Mouse (Mus musculus) neural tube, embryonic 13.5 days (tissue): ENCODE measurements at regions not wholly inside any gene's neighbourhood (a gene's known extent, or its start where the extent isn't known, plus 50 kb on each side); places are given as distances from the start of the nearest gene placed in this dataset.
"Not testable (repeated sequence)": the region's sequence is repeated elsewhere in the genome, so short reads cannot be mapped to it uniquely, and the experiment has no call there.

ENCODE experiments used
- ATAC-seq: fragments of 200-750 bp; cut with Nextera tagmentation; 2 replicates; pipeline ENCODE4 v1.8.0; 2017; ENCODE audit warnings: low read depth, mild to moderate bottlenecking, moderate TSS enrichment, moderate library complexity
- H3K27ac ChIP-seq: fragments of 300-500 bp; sonication (generic); replicated peaks from 2 replicates; pipeline ENCODE4 v1.5.1; 2015; ENCODE audit warnings: moderate library complexity, mild to moderate bottlenecking, inconsistent platforms
- H3K27me3 ChIP-seq: fragments of 300-500 bp; sonication (generic); 2 replicates; pipeline ENCODE4 v1.6.1; 2015; ENCODE audit warnings: mild to moderate bottlenecking, inconsistent platforms
- H3K36me3 ChIP-seq: fragments of 300-500 bp; sonication (generic); 2 replicates; pipeline ENCODE4 v1.6.1; 2015; ENCODE audit warnings: mild to moderate bottlenecking, inconsistent platforms
- H3K4me1 ChIP-seq: fragments of 300-500 bp; sonication (generic); replicated peaks from 2 replicates; pipeline ENCODE4 v1.6.1; 2015; ENCODE audit warnings: inconsistent platforms
- H3K4me2 ChIP-seq: fragments of 300-500 bp; sonication (generic); 2 replicates; pipeline ENCODE4 v1.6.1; 2015; ENCODE audit warnings: inconsistent platforms, mild to moderate bottlenecking, moderate library complexity
- H3K4me3 ChIP-seq: fragments of 300-500 bp; sonication (generic); 2 replicates; pipeline ENCODE4 v1.5.1; 2015; ENCODE audit warnings: mild to moderate bottlenecking, inconsistent platforms
- H3K9ac ChIP-seq: fragments of 300-500 bp; sonication (generic); 2 replicates; pipeline ENCODE4 v1.6.1; 2015; ENCODE audit warnings: moderate library complexity, mild to moderate bottlenecking, inconsistent platforms
- H3K9me3 ChIP-seq: fragments of 300-500 bp; sonication (generic); 2 replicates; pipeline ENCODE4 v1.6.1; 2016; ENCODE audit warnings: inconsistent platforms
- WGBS: fragments of 180-500 bp; shearing (Covaris S2); methylation state at CpG from one replicate; pipeline ENCODE4 v1.1.7; 2015; 5-methylcytosine and 5-hydroxymethylcytosine counted together

DNA sequence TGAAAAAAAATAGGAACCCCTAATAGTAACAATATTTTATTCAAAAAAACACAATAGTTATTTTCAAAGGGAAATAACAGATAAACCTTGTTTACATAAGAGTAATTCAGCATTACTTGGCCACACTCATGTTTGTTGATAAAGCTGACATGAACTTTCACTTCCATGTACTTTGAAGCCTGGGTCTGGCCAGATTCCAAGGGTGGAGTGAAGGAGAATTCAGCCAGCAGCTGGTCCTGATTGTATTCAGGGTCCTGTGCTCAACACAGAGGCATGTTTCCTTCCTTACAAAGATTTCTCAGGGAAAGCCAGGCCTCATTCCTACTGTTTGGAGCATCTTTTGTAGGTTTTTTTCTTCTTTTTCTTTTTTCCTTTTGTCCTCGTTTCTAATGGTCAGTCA, 162.4 kb upstream of the Meox2 start:
- Histone ChIP-seq H3K4me3 (no peak overlapping the region), H3K27me3 (no peaks in the 10 kb centered on the region), H3K9ac (no peak overlapping the region), H3K36me3 (no peaks in the 10 kb centered on the region), H3K9me3 (no peaks in the 10 kb centered on the region), H3K27ac (no peak overlapping the region), H3K4me2 (no peak overlapping the region), H3K4me1 (no peaks in the 10 kb centered on the region)
- ATAC-seq: no peak
- 50% methylated on average over 1 of the region's 1 CpGs for WGBS

DNA sequence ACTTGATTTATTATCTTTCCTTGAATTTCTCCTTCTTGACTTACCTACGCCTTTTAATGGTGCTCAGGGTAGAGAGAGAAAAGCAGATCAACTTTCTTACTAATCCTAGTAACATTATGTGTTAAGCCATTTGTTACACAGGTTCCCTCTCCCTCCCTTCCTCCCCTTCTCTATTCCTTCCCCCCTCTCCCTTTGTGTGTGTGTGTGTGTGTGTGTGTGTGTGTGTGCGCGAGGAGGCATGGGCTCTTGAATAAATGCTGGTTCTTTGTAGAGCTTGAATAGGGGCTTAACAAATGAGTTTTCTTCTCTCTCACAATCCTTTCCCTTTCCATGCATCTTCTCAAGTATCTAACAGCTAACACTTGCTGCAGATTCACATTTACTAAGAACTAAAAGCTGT, 160.4 kb upstream of the Meox2 start:
- no peak for ATAC-seq
- Histone ChIP-seq H3K4me2 (no peak overlapping the region), H3K4me3 (no peak overlapping the region), H3K27me3 (no peaks in the 10 kb centered on the region), H3K36me3 (no peaks in the 10 kb centered on the region), H3K27ac (no peak overlapping the region), H3K4me1 (no peaks in the 10 kb centered on the region), H3K9me3 (no peaks in the 10 kb centered on the region), H3K9ac (no peak overlapping the region)
- 55% methylated on average over 3 of the region's 3 CpGs for WGBS

DNA sequence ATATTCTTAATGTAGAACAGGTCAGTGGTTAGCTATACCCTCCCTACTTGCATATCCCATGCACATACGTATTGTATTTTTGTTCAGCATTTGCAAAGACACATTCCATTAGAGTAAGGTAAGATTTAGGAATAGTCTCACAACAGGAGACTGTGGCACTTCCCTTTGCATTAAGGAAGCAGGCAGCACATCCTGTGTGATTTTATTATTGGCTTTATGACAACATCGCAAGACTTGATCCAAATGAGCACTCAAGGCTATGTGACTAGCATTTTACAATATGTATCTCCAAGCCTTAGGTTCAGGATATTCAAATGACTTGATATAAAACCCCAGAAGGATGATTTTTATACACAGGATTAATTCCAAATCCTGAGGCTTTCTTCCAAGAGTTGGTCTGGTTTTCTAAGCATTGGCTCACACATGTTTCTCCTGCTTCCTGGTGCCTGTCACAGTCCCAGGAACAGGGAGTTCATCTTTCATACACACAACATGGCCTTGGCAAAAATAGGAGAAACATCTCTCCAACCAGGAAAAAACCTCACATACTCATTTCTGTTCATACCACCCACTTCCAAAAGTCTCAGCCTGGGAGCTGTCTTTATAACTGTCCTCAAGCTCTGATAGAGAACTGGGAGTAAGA, 159.1 kb upstream of the Meox2 start:
- ATAC-seq: no peak
- Histone ChIP-seq H3K9ac (no peak overlapping the region), H3K4me2 (no peak overlapping the region), H3K9me3 (no peaks in the 10 kb centered on the region), H3K27me3 (no peaks in the 10 kb centered on the region), H3K4me1 (no peaks in the 10 kb centered on the region), H3K4me3 (no peak overlapping the region), H3K36me3 (no peaks in the 10 kb centered on the region), H3K27ac (no peak overlapping the region)
- 83% methylated on average over 2 of the region's 2 CpGs for WGBS

DNA sequence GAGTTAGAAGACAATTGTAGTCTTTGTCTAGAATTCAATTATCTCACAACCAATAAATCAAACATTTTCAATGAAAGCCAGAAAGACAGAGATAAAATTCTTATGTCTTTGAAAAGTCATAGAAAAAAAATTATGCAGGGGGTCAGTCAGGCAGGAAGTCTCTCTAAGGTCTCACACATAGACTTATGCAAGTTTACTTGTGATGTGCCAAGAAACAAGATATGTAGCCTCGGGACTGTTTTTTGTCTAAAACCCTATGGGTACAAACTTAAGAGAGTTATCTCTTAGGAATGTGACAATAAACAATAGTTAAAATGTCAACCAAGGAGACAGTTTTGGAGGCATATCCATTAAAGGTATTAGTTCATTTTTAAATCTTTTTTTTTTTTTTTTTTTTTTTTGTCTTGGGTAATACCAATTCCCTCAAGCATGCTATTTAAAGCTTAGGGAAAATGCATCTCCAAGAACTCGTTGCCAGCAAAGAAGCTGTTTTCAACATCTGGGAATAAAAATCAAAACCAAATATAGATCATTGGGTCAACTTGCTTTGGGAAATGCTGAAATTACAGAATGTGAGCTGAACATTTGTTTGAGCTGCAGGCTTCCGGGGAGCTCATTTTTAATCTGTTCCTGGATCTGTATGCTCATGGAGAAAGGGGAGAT, 133.8 kb upstream of the Meox2 start:
- WGBS: 79% methylated on average over 3 of the region's 3 CpGs
- H3K9ac ChIP-seq: no peak overlapping the region
- ATAC-seq: no peak
- no peaks in the 10 kb centered on the region for H3K27me3 ChIP-seq
- H3K4me3 ChIP-seq: no peak overlapping the region
- H3K4me1 ChIP-seq: no peaks in the 10 kb centered on the region
- no peak overlapping the region for H3K27ac ChIP-seq
- H3K4me2 ChIP-seq: no peak overlapping the region
- no peaks in the 10 kb centered on the region for H3K9me3 ChIP-seq
- no peaks in the 10 kb centered on the region for H3K36me3 ChIP-seq

DNA sequence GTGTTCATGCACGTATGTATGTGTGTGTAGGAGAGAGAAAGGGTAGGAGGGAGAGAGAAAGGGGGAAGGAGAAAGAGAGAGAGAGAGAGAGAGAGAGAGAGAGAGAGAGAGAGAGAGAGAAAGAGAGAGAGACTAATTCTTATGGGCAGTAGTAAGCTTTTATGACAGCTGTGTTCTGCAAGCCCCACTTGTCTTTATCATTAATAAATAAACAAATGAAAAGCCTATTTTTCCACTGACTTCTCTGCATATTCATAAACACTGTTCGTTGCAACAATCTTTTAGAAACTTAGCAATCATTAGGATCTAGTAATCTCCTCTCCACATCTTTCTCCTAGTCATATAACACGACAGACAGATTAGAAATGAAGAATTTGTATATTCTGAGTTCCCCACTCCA, 131.2 kb upstream of the Meox2 start:
- no peak for ATAC-seq
- Histone ChIP-seq H3K9ac (no peak overlapping the region), H3K27ac (no peak overlapping the region), H3K36me3 (no peaks in the 10 kb centered on the region), H3K9me3 (no peaks in the 10 kb centered on the region), H3K4me1 (no peaks in the 10 kb centered on the region), H3K4me2 (no peak overlapping the region), H3K4me3 (no peak overlapping the region), H3K27me3 (no peaks in the 10 kb centered on the region)
- WGBS: 75% methylated on average over 3 of the region's 3 CpGs

DNA sequence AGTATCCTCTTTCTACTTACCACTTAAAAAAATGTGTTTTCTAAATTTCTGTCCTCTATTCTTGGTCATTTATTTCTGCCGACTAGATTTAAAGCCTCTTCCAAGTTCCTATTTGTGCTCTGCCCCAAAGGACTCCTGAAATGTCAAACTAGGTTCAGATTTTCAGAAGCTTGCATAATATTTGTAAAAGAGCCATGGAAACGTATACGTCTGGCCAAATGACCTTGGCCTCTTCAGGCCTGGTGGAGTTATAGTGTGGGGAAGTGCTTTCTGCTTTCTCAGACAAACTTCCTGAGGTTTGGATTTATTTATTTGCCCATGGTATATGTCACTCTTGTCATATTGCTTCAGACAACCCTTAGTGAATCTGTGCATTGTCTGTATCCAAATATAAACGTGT, 117.2 kb upstream of the Meox2 start:
- Histone ChIP-seq H3K36me3 (no peaks in the 10 kb centered on the region), H3K4me3 (no peak overlapping the region), H3K27me3 (no peaks in the 10 kb centered on the region), H3K4me1 (no peaks in the 10 kb centered on the region), H3K9me3 (no peaks in the 10 kb centered on the region), H3K9ac (no peak overlapping the region), H3K27ac (no peak overlapping the region), H3K4me2 (no peak overlapping the region)
- no peak for ATAC-seq
- WGBS: 73% methylated on average over 4 of the region's 4 CpGs

DNA sequence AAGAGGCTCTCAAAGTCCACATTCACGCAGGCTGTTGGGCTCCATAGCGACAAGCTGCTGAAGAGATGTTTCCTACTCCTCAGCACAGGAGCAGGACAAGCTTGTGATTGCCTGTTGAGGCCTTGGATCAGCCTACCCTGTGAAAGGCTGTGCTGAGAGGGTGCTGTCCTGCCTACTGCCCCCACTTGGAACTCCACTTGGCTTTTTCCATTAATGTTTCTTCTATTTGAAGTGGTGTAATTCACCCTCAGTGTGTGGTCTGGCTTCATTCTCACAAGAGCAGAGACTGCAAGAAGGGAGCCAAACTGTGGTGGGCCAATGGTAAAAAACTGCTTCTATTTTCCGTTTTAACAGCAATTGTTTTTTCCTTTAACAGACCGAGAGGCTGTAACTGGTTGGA, 116.4 kb upstream of the Meox2 start:
- no peak overlapping the region for H3K9ac ChIP-seq
- WGBS: 75% methylated on average over 4 of the region's 4 CpGs
- no peaks in the 10 kb centered on the region for H3K4me1 ChIP-seq
- no peaks in the 10 kb centered on the region for H3K36me3 ChIP-seq
- no peaks in the 10 kb centered on the region for H3K27me3 ChIP-seq
- no peak overlapping the region for H3K27ac ChIP-seq
- H3K4me2 ChIP-seq: no peak overlapping the region
- no peak overlapping the region for H3K4me3 ChIP-seq
- no peaks in the 10 kb centered on the region for H3K9me3 ChIP-seq
- no peak for ATAC-seq

DNA sequence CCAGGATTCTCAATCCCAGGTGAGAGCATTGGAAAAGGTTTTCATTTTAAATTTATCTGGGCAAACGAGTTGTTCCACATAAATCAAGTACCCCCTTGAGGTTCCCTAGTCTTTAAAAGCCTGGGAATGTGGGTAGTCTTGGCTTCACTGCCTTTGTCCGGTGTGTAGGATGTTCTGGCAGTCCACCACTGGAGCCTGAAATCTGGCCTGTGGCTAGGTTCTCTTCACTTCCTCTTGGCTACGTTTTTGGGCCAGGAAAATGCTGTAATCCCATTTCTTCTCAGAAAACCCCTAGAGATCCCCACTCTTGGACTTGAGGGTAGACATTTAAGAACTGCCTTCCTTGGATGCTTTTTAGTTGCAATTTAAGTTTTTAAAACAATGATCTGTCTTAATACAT, 106.9 kb upstream of the Meox2 start:
- H3K4me3 ChIP-seq: no peak overlapping the region
- no peak overlapping the region for H3K4me2 ChIP-seq
- H3K9ac ChIP-seq: no peak overlapping the region
- H3K9me3 ChIP-seq: no peaks in the 10 kb centered on the region
- no peak overlapping the region for H3K27ac ChIP-seq
- no peaks in the 10 kb centered on the region for H3K36me3 ChIP-seq
- ATAC-seq: no peak
- WGBS: 72% methylated on average over 3 of the region's 3 CpGs
- H3K4me1 ChIP-seq: no peaks in the 10 kb centered on the region
- no peaks in the 10 kb centered on the region for H3K27me3 ChIP-seq

DNA sequence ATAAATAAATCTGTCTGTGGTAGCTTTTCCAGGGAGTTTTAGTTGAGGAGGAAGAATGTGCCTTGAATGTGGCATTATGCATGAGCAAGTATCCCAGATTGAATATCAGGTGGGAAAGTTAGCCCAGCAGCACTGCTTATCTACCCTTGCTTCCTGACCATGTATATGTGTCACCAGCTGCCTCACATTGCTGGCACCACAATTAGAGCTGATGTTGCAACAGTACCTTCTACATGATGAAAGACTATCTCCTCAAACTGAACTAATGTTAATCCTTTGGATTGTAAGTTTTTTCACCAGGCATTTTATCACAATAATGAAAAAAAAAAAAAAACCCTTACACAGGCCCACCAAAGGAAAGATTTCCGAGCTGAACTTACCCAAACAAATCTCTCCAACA, 103.1 kb upstream of the Meox2 start:
- Histone ChIP-seq H3K36me3 (no peaks in the 10 kb centered on the region), H3K9me3 (no peaks in the 10 kb centered on the region), H3K4me1 (no peaks in the 10 kb centered on the region), H3K27me3 (no peaks in the 10 kb centered on the region), H3K4me3 (no peak overlapping the region), H3K4me2 (no peak overlapping the region), H3K27ac (no peak overlapping the region), H3K9ac (no peak overlapping the region)
- no peak for ATAC-seq
- WGBS: 88% methylated on average over 1 of the region's 1 CpGs

DNA sequence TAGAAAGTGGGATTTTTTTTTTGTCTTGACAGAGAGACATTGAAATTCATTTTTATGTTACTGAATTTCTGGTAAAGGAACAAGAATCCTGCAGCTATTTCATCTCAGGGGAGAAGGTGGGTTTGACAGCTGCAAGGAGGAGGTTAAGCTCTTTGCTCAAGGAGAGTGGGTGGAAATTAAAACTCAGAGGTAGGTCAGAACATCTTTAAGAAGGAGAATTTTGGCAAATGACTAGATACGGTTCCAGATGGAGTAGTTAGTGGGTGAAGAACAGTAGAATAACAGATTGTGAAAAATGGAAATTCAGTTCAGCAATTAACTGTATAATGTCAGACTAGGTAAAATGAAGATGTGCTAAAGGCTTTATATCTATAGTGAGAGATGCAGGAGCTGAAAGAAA, 98.0 kb upstream of the Meox2 start:
- Histone ChIP-seq H3K9me3 (no peaks in the 10 kb centered on the region), H3K9ac (no peak overlapping the region), H3K27me3 (no peaks in the 10 kb centered on the region), H3K4me3 (no peak overlapping the region), H3K36me3 (no peaks in the 10 kb centered on the region), H3K4me1 (no peaks in the 10 kb centered on the region), H3K27ac (no peak overlapping the region), H3K4me2 (no peak overlapping the region)
- no peak for ATAC-seq
- WGBS: 86% methylated on average over 1 of the region's 1 CpGs

DNA sequence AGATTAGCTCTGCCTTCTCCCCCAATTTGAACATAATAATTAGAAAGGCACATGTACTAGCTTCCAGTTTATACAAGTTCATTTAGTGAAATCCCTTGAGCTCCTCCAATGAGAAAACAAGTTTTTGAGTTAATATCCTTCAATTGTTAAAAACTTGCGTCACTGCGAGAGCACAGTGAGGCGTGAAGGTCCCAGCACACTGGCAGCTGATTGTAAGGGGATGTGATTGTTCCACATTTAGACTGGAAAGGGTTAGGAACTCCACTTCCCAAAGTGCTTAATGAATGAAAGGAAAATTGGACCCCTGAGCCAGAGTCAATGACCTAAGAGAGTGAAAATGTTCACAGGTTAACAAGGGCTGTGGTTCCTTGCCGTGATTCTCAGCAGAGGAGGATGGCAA, 93.9 kb upstream of the Meox2 start:
- 0 out of 2 replicates have a peak, but pooled peaks cover 5% of the 10 kb centered on the region for H3K4me1 ChIP-seq
- H3K4me3 ChIP-seq: no peak overlapping the region
- ATAC-seq: no peak
- H3K9ac ChIP-seq: no peak overlapping the region
- H3K9me3 ChIP-seq: no peaks in the 10 kb centered on the region
- no peak overlapping the region for H3K27ac ChIP-seq
- H3K4me2 ChIP-seq: no peak overlapping the region
- 70% methylated on average over 4 of the region's 4 CpGs for WGBS
- H3K27me3 ChIP-seq: no peaks in the 10 kb centered on the region
- H3K36me3 ChIP-seq: no peaks in the 10 kb centered on the region

DNA sequence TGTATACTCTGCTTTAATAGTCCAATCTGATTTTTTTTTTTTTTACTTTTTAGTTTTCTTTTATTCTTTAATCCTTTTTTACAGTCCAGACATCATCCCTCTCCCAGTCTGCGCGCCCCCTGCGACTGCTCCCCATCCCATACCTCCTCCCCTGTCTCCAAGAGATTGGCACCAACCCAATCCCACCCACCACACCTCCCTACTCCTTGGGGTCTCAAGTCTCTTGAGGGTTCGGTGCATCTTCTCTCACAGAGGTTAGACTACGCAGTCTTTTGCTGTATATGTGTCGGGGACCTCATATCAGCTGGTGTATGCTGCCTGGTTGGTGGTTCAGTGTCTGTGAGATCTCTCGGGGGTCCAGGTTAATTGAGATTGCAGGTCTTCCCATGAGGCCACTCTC, 93.4 kb upstream of the Meox2 start:
- ATAC-seq, H3K27ac ChIP-seq, H3K4me3 ChIP-seq, H3K4me2 ChIP-seq, H3K4me1 ChIP-seq, H3K9ac ChIP-seq, H3K36me3 ChIP-seq, H3K9me3 ChIP-seq, H3K27me3 ChIP-seq: not testable (repeated sequence)
- WGBS: 94% methylated on average over 7 of the region's 7 CpGs
